ENCODE assay signal across 7 mouse cellular contexts in genomic region chr9:114672703-114673561, GRCm38 (mm10). TPM values are rescaled to one million over a fixed set of nuclear protein-coding genes. Genes with fewer than 3 reads are reported as not detected.
DNase-seq lines count a peak whose midpoint lies in the region; ATAC-seq and TF ChIP-seq lines count a peak whose summit lies in the region.

No protein-coding gene starts in this region.

- no peaks in the 10 kb centered on the region for H3K36me3 ChIP-seq in heart, postnatal 0 days (replicated peaks; ENCODE audit: control insufficient read depth, insufficient read depth, low read length)
- no peaks in the 10 kb centered on the region for H3K36me3 ChIP-seq in liver, embryonic 15.5 days (replicated peaks)

- no peaks in the 10 kb centered on the region for H3K27me3 ChIP-seq in heart, postnatal 0 days (ENCODE audit: control insufficient read depth, insufficient read depth, low read length)
- H3K27me3 ChIP-seq in liver, embryonic 15.5 days = peaks cover 26% of the 10 kb centered on the region

- peak; percentile 10 for DNase-seq in thymus, postnatal 4 days
- DNase-seq in thymus, postnatal 10 days (ENCODE audit: low spot score in 2 of 2) = no peak
- DNase-seq in embryo, embryonic 9.5 days (ENCODE audit: extremely low spot score) = peak; percentile 27
- DNase-seq in heart, postnatal 0 days (ENCODE audit: low spot score) = peak; percentile 22
- DNase-seq in retina, adult 2 months (ENCODE audit: low read depth, low spot score) = peak; percentile 85

- TF ChIP-seq EP300 in heart, postnatal 0 days (IDR thresholded peaks at IDR 0.05; ENCODE audit: low read depth) = no peak

- peak overlapping the region; percentile 63 for H3K4me2 ChIP-seq in heart, postnatal 0 days (ENCODE audit: low read depth, low read length)
- peak overlapping the region; percentile 46 for H3K4me2 ChIP-seq in liver, embryonic 15.5 days

- peak overlapping the region; percentile 38 for H3K4me3 ChIP-seq in heart, postnatal 0 days (ENCODE audit: low read depth, low read length)
- no peak overlapping the region for H3K4me3 ChIP-seq in liver, embryonic 15.5 days (replicated peaks)

- ATAC-seq in heart, postnatal 0 days (ENCODE audit: insufficient read depth, low read depth) = peak; percentile 47; the same call in 1 of the 2 replicates
- ATAC-seq in liver, embryonic 15.5 days (ENCODE audit: insufficient read depth) = no peak
- no peak for ATAC-seq in activated CD4-positive, CD25-positive, alpha-beta regulatory T cell, adult 4 months

- H3K9ac ChIP-seq in heart, postnatal 0 days (replicated peaks; ENCODE audit: low read depth, low read length) = peak overlapping the region; percentile 52; the same call in 1 of the 2 replicates
- no peak overlapping the region for H3K9ac ChIP-seq in liver, embryonic 15.5 days

- TF ChIP-seq CTCF in heart, postnatal 0 days (IDR thresholded peaks at IDR 0.05; ENCODE audit: low read depth) = no peak

- H3K4me1 ChIP-seq in heart, postnatal 0 days (ENCODE audit: control insufficient read depth, insufficient read depth) = peaks cover 24% of the 10 kb centered on the region
- H3K4me1 ChIP-seq in liver, embryonic 15.5 days (replicated peaks) = no peaks in the 10 kb centered on the region; the same call in 1 of the 2 replicates

- peak overlapping the region; percentile 77 for H3K27ac ChIP-seq in heart, postnatal 0 days (ENCODE audit: low read depth)
- H3K27ac ChIP-seq in liver, embryonic 15.5 days (replicated peaks) = no peak overlapping the region

- H3K9me3 ChIP-seq in heart, postnatal 0 days (replicated peaks; ENCODE audit: control insufficient read depth, low read length) = no peaks in the 10 kb centered on the region
- H3K9me3 ChIP-seq in liver, embryonic 15.5 days (replicated peaks) = no peaks in the 10 kb centered on the region

- 4% methylated on average over 24 of the region's 24 CpGs for WGBS in heart, postnatal 0 days
- WGBS in liver, embryonic 15.5 days (ENCODE audit: insufficient replicate concordance) = 7% methylated on average over 24 of the region's 24 CpGs

RNA-seq across cellular contexts. Expression of gene Dync1li1, which starts 15.7 kb away (rescaled TPM):
- 76.0 and 84.0 TPM in 2 replicates for total RNA-seq in heart, postnatal 0 days (2014; rRNA removed; ENCODE audit: low replicate concordance)
- 70.5 and 75.2 TPM in 2 replicates for polyA plus RNA-seq in heart, postnatal 0 days (2015; fragmentation: Nextera tagmentation; extraction: Ambion mirVana)
- polyA plus RNA-seq in liver, embryonic 15.5 days (2015; fragmentation: Nextera tagmentation; extraction: Ambion mirVana) = 20.9 and 21.9 TPM in 2 replicates
- polyA plus RNA-seq in activated CD4-positive, CD25-positive, alpha-beta regulatory T cell, adult 4 months (2017; shearing (Covaris generic)) = 10 to 100 TPM; 43.8 to 48.4 TPM

RNA-seq across cellular contexts. Expression of gene Cnot10, which starts 32.9 kb away (rescaled TPM):
- 19.7 and 35.6 TPM in 2 replicates for total RNA-seq in heart, postnatal 0 days (2014; rRNA removed; ENCODE audit: low replicate concordance)
- 24.3 and 25.7 TPM in 2 replicates for polyA plus RNA-seq in heart, postnatal 0 days (2015; fragmentation: Nextera tagmentation; extraction: Ambion mirVana)
- 22.8 and 24.9 TPM in 2 replicates for polyA plus RNA-seq in liver, embryonic 15.5 days (2015; fragmentation: Nextera tagmentation; extraction: Ambion mirVana)
- 10 to 100 TPM; 20.6 to 27.2 TPM for polyA plus RNA-seq in activated CD4-positive, CD25-positive, alpha-beta regulatory T cell, adult 4 months (2017; shearing (Covaris generic))

RNA-seq across cellular contexts. Expression of gene Cmtm6, which starts 58.0 kb away (rescaled TPM):
- 22.8 and 30.1 TPM in 2 replicates for total RNA-seq in heart, postnatal 0 days (2014; rRNA removed; ENCODE audit: low replicate concordance)
- 29.9 and 33.8 TPM in 2 replicates for polyA plus RNA-seq in heart, postnatal 0 days (2015; fragmentation: Nextera tagmentation; extraction: Ambion mirVana)
- polyA plus RNA-seq in liver, embryonic 15.5 days (2015; fragmentation: Nextera tagmentation; extraction: Ambion mirVana) = 26.3 and 28.5 TPM in 2 replicates
- 10 to 100 TPM; 77.1 to 88.5 TPM for polyA plus RNA-seq in activated CD4-positive, CD25-positive, alpha-beta regulatory T cell, adult 4 months (2017; shearing (Covaris generic))

Comparison
In these comparisons a context has a peak if more than half of its experiments do, and no peak if none do; other contexts are left out.
1. DNase-seq: peak in thymus, postnatal 4 days (single experiment), embryo, embryonic 9.5 days (single experiment), heart, postnatal 0 days (single experiment) and retina, adult 2 months (single experiment); none in thymus, postnatal 10 days (0 of 2).